In genomic region chr2:77893505-77893904, GRCm38 (mm10) we compare ENCODE assay signal across 35 mouse cellular contexts.
"Had no signal": no experiment of that assay in that cellular context is flagged by ENCODE, and none has a peak within 500 bp of the region (broad histone marks: within the 10 kb centered on the region; RNA-seq: fewer than 3 reads in every experiment).

No protein-coding gene starts in this region.

- H3K4me2 ChIP-seq: heart, embryonic 11.5 days; heart, embryonic 12.5 days; heart, embryonic 13.5 days; heart, embryonic 15.5 days; hindbrain, embryonic 12.5 days; hindbrain, embryonic 13.5 days; hindbrain, embryonic 14.5 days; hindbrain, embryonic 15.5 days; intestine, embryonic 15.5 days; kidney, embryonic 15.5 days had no signal

- H3K4me3 ChIP-seq: heart, embryonic 10.5 days; heart, embryonic 12.5 days; heart, embryonic 13.5 days; heart, embryonic 15.5 days; hindbrain, embryonic 10.5 days; hindbrain, embryonic 12.5 days; hindbrain, embryonic 13.5 days; hindbrain, embryonic 15.5 days; intestine, embryonic 15.5 days; kidney, embryonic 15.5 days; layer of hippocampus, adult 2 months; left cerebral cortex, adult 2 months had no signal

- H3K27me3 ChIP-seq: heart, embryonic 12.5 days; heart, embryonic 13.5 days; heart, embryonic 15.5 days; hindbrain, embryonic 12.5 days; hindbrain, embryonic 13.5 days; hindbrain, embryonic 15.5 days; intestine, embryonic 15.5 days; kidney, embryonic 15.5 days had no signal

- H3K9ac ChIP-seq: heart, embryonic 12.5 days; heart, embryonic 13.5 days; heart, embryonic 15.5 days; hindbrain, embryonic 12.5 days; hindbrain, embryonic 13.5 days; hindbrain, embryonic 14.5 days; hindbrain, embryonic 15.5 days; intestine, embryonic 15.5 days; kidney, embryonic 15.5 days had no signal

- H3K4me1 ChIP-seq: heart, embryonic 10.5 days; heart, embryonic 12.5 days; heart, embryonic 13.5 days; heart, embryonic 15.5 days; hindbrain, embryonic 10.5 days; hindbrain, embryonic 12.5 days; hindbrain, embryonic 13.5 days; hindbrain, embryonic 15.5 days; intestine, embryonic 15.5 days; kidney, embryonic 15.5 days had no signal

- ATAC-seq: hindbrain, embryonic 16.5 days; hindbrain, postnatal 0 days; inflammation-experienced regulatory T-cells, adult 6 months; intestine, embryonic 15.5 days; intestine, embryonic 16.5 days; intestine, postnatal 0 days had no signal

- DNase-seq: heart, postnatal 10 days; heart, postnatal 14 days; heart, postnatal 36 days; kidney, adult 11 months; kidney, adult 18-20 months; kidney, adult 2 months; kidney, adult 8-10 months; kidney, adult 9 months; kidney, postnatal 10 days; kidney, postnatal 14 days; kidney, postnatal 25 days; kidney, postnatal 36 days; kidney, postnatal 4 days; layer of hippocampus, adult 9-11 months; layer of hippocampus, postnatal 36 days had no signal

- H3K27ac ChIP-seq: heart, embryonic 10.5 days; heart, embryonic 13.5 days; heart, embryonic 15.5 days; hindbrain, embryonic 10.5 days; hindbrain, embryonic 12.5 days; hindbrain, embryonic 13.5 days; hindbrain, embryonic 14.5 days; hindbrain, embryonic 15.5 days; hindbrain, postnatal 0 days; intestine, embryonic 15.5 days; kidney, embryonic 15.5 days; kidney, postnatal 0 days; layer of hippocampus, adult 2 months; left cerebral cortex, adult 2 months had no signal

- H3K9me3 ChIP-seq: heart, embryonic 10.5 days; heart, embryonic 12.5 days; heart, embryonic 15.5 days; hindbrain, embryonic 10.5 days; hindbrain, embryonic 12.5 days; hindbrain, embryonic 13.5 days; hindbrain, embryonic 15.5 days; intestine, embryonic 15.5 days; kidney, embryonic 15.5 days had no signal
